Mouse (Mus musculus): ENCODE results near the gene Selenoi. TPM values are rescaled to one million over a fixed set of nuclear protein-coding genes. Genes with fewer than 3 reads are reported as not detected.

Gene Selenoi
- total and polyA plus RNA-seq, 3 experiments = 43.4 to 101 (median 76.3) TPM

DNA sequence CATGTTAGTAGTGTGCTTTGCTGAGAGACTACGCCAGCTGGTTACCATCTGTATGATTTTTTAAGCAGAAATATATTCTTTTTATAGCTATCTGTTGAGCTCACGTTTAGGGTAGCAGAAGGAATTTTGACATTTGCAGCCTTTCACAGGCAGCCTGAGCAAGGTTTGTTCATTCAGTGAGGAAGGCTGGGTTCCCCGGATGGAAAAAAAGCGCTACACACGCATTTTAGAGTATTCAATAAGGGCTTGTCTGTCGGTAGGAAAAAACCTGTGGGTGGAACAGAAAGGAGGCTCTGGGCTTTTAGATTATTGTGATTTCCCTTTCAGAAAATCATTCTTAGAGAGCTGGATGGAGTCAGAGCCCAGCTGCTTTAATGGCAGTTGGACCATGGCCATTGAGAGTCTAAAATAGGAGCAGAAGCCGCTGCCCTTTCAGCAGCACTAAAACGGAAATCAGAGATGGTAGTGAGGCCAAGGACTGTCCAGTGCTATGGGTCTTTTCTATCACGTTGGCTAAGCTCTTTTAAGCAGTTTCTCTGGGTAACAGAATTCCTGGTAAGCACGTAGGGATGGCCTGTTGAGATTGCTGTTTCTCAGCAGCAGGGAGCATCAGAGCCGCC lies 38.3 kb downstream of the Selenoi start:
- Histone ChIP-seq H3K4me1 (ENCODE audit: control insufficient read depth in 1 of 2, insufficient read depth in 2 of 2, low read length in 2 of 2) (no peaks in the 10 kb centered on the region), H3K36me3 (ENCODE audit: control insufficient read depth in 1 of 2, insufficient read depth in 2 of 2, low read length in 2 of 2) (peaks cover 0 to 15% of the 10 kb centered on the region in 2 experiments; a peak in 2 of 4 replicates), H3K79me2 (ENCODE audit: control insufficient read depth, insufficient read depth, low read length, poor library complexity) (no peaks in the 10 kb centered on the region), H3K4me3 (ENCODE audit: control insufficient read depth in 1 of 2, insufficient read depth in 1 of 2, low read depth in 2 of 2, low read length in 2 of 2) (no peak overlapping the region), H3K9me3 (replicated peaks; ENCODE audit: insufficient read depth, low read length) (no peaks in the 10 kb centered on the region), H3K9ac (ENCODE audit: control insufficient read depth, low read depth, low read length, poor library complexity, severe bottlenecking) (no peak overlapping the region), H3K27me3 (ENCODE audit: control insufficient read depth in 1 of 2, insufficient read depth in 2 of 2, low read length in 2 of 2) (no peaks in the 10 kb centered on the region), H3K27ac (ENCODE audit: control insufficient read depth, low read depth, low read length) (no peak overlapping the region)
- TF ChIP-seq CTCF (IDR thresholded peaks at IDR 0.05 in 2 of 3, conservative IDR thresholded peaks at IDR 0.05 in 1 of 3; ENCODE audit: control insufficient read depth in 1 of 3, insufficient read depth in 1 of 3, low read depth in 2 of 3, low read length in 3 of 3, poor library complexity in 1 of 3, severe bottlenecking in 1 of 3) (no peak), MXI1 (IDR thresholded peaks at IDR 0.05; ENCODE audit: low read depth, low read length) (no peak), ZNF384 (IDR thresholded peaks at IDR 0.05; ENCODE audit: low read depth, low read length) (no peak), E2F4 (IDR thresholded peaks at IDR 0.05; ENCODE audit: borderline replicate concordance, low read depth, low read length) (no peak), NELFE (IDR thresholded peaks at IDR 0.05; ENCODE audit: low read depth, low read length) (no peak), TCF12 (IDR thresholded peaks at IDR 0.05; ENCODE audit: low read depth, low read length) (no peak), HCFC1 (IDR thresholded peaks at IDR 0.05; ENCODE audit: low read depth, low read length) (no peak), POLR2AphosphoS2 (IDR thresholded peaks at IDR 0.05; ENCODE audit: low read length) (no peak), MYC (IDR thresholded peaks at IDR 0.05; ENCODE audit: low read depth, low read length) (no peak), JUND (IDR thresholded peaks at IDR 0.05; ENCODE audit: low read depth, low read length) (no peak), USF2 (IDR thresholded peaks at IDR 0.05; ENCODE audit: borderline replicate concordance in 1 of 2, insufficient read depth in 1 of 2, low read depth in 1 of 2, low read length in 2 of 2) (no peak), EP300 (IDR thresholded peaks at IDR 0.05; ENCODE audit: low read depth in 1 of 2, low read length in 2 of 2) (no peak), BHLHE40 (IDR thresholded peaks at IDR 0.05; ENCODE audit: borderline replicate concordance, low read depth, low read length) (no peak), ZMIZ1 (IDR thresholded peaks at IDR 0.05; ENCODE audit: low read depth, low read length) (no peak), MYB (IDR thresholded peaks at IDR 0.05; ENCODE audit: low read depth, low read length) (no peak), TBP (IDR thresholded peaks at IDR 0.05; ENCODE audit: low read depth, low read length) (no peak), MAX (IDR thresholded peaks at IDR 0.05; ENCODE audit: low read length) (no peak), KAT2A (conservative IDR thresholded peaks at IDR 0.05; ENCODE audit: low read depth, low read length) (no peak), ETS1 (IDR thresholded peaks at IDR 0.05; ENCODE audit: low read depth, low read length) (no peak), GATA1 (IDR thresholded peaks at IDR 0.05; ENCODE audit: low read depth, low read length) (no peak)
- DNase-seq (ENCODE audit: low read depth, low spot score) = no peak

All from MEL (cell line).